Mouse (Mus musculus) kidney, adult 2 months (tissue): Measurements from ENCODE around the gene Scamp3. TPM values are rescaled to one million over a fixed set of nuclear protein-coding genes. Genes with fewer than 3 reads are reported as not detected.

Experiments
- DNase-seq: peaks from one replicate; pipeline ENCODE4 v3.0.0; 2021
- H3K27ac ChIP-seq: fragments of 200-500 bp; 2 replicates; pipeline ENCODE4 v1.5.1; 2012; ENCODE audit warnings: low read depth, low read length, control low read depth, inconsistent platforms; ENCODE audit not compliant: insufficient read depth
- H3K27me3 ChIP-seq: fragments of 200-500 bp; replicated peaks from 2 replicates; pipeline ENCODE4 v1.6.1; 2012; ENCODE audit warnings: mild to moderate bottlenecking, moderate library complexity, low read length, inconsistent platforms; ENCODE audit not compliant: control insufficient read depth, insufficient read depth
- H3K36me3 ChIP-seq: fragments of 200-500 bp; 2 replicates; pipeline ENCODE4 v1.6.1; 2012; ENCODE audit warnings: mild to moderate bottlenecking, moderate library complexity, low read length, inconsistent platforms; ENCODE audit not compliant: control insufficient read depth, insufficient read depth
- H3K4me1 ChIP-seq: fragments of 200-500 bp; 2 replicates; pipeline ENCODE4 v1.6.1; 2011; ENCODE audit warnings: low read length; ENCODE audit not compliant: control insufficient read depth, insufficient read depth
- H3K4me3 ChIP-seq: fragments of 200-500 bp; 2 replicates; pipeline ENCODE4 v1.5.1; 2011; ENCODE audit warnings: mild to moderate bottlenecking, low read depth, low read length, control low read depth; ENCODE audit not compliant: insufficient read depth
- CTCF ChIP-seq: fragments of 200-500 bp; conservative IDR thresholded peaks from 2 replicates; pipeline ENCODE4 v1.5.1; 2011; ENCODE audit warnings: low read depth, mild to moderate bottlenecking, control low read depth, low read length, moderate library complexity, mixed read lengths; ENCODE audit not compliant: insufficient read depth, insufficient read length
- POLR2A ChIP-seq: fragments of 200-500 bp; IDR thresholded peaks from one replicate; pipeline ENCODE4 v1.6.1; 2011; ENCODE audit warnings: low read depth, low read length, control low read depth
- WGBS: fragments of 180-500 bp; shearing (Covaris S2); methylation state at CpG from one replicate; pipeline ENCODE4 v1.1.7; 2018; 5-methylcytosine and 5-hydroxymethylcytosine counted together
- polyA plus RNA-seq: library from polyadenylated mRNA; depleted of rRNA; stranded (reverse); fragments of >200 nt; gene quantifications from 2 replicates; pipeline ENCODE4 v1.2.3, GENCODE M21; 2012

Gene Scamp3
- polyA plus RNA-seq, 1 experiment: 138 TPM

- H3K27me3 ChIP-seq: no peaks in the 10 kb centered on the region
- TF ChIP-seq CTCF: no peak
- no peak for TF ChIP-seq POLR2A
- DNase-seq: no peak
- no peak overlapping the region for H3K27ac ChIP-seq
- H3K36me3 ChIP-seq: no peaks in the 10 kb centered on the region
- H3K4me1 ChIP-seq: no peaks in the 10 kb centered on the region
- H3K4me3 ChIP-seq: no peak overlapping the region
- 56% methylated on average over 23 of the region's 23 CpGs for WGBS
Measured at GRCm38 (mm10) chr3:89187197-89187596, 9.9 kb downstream of the Scamp3 start.

- Histone ChIP-seq H3K4me3 (no peak overlapping the region), H3K36me3 (no peaks in the 10 kb centered on the region), H3K4me1 (no peaks in the 10 kb centered on the region), H3K27ac (no peak overlapping the region), H3K27me3 (no peaks in the 10 kb centered on the region)
- WGBS: 77% methylated on average over 18 of the region's 18 CpGs
- no peak for DNase-seq
- TF ChIP-seq CTCF (no peak), POLR2A (no peak)
Measured at GRCm38 (mm10) chr3:89187690-89188477, 10.6 kb downstream of the Scamp3 start.

DNA sequence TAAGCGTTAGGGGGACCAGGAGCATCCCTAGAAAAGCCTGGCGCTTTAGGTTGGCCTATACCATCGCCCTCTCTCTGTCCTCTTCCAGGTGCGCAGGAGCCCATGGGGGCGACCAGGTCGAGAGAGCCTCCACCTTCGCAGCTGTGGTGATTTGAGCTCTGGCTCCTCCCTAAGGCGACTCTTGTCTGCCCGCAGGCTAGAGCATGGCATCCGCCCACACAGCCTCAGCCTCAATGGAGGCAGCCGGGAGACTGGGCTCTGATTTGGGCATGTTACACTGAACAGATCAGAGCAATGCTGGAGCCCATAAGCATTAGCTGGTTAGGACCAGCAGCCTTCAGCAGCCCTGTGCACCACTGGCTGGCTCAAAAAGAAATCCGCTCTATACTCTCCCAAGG lies 11.2 kb downstream of the Scamp3 start:
- Histone ChIP-seq H3K4me3 (no peak overlapping the region), H3K27ac (no peak overlapping the region), H3K36me3 (no peaks in the 10 kb centered on the region), H3K4me1 (no peaks in the 10 kb centered on the region), H3K27me3 (no peaks in the 10 kb centered on the region)
- TF ChIP-seq POLR2A: no peak
- DNase-seq: no peak
- WGBS: 58% methylated on average over 12 of the region's 12 CpGs

- Histone ChIP-seq H3K27ac (no peak overlapping the region), H3K36me3 (no peaks in the 10 kb centered on the region), H3K27me3 (no peaks in the 10 kb centered on the region), H3K4me3 (no peak overlapping the region), H3K4me1 (no peaks in the 10 kb centered on the region)
- WGBS: 80% methylated on average over 8 of the region's 8 CpGs
- TF ChIP-seq POLR2A (no peak), CTCF (no peak)
- DNase-seq: no peak
Measured at GRCm38 (mm10) chr3:89190436-89190835, 13.2 kb downstream of the Scamp3 start.

DNA sequence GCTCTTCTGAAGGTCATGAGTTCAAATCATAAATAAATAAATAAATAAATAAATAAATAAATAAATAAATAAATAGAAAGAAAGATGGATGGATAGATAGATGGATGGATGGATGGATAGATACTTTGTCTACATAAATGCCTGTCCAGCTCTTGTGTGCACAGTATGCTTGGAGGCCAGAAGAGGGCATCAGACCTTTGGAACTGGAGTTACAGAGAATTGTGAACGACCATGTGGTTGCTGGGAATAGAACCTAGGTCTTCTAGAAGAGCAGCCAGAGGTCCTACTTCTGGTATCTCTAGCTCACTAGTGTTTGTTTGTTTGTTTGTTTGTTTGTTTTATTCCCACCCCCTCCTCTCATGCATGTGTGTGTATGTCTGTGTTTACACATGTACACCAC lies 16.1 kb downstream of the Scamp3 start:
- Histone ChIP-seq H3K4me3 (no peak overlapping the region), H3K36me3 (no peaks in the 10 kb centered on the region), H3K27me3 (no peaks in the 10 kb centered on the region), H3K27ac (no peak overlapping the region), H3K4me1 (peaks cover 4% of the 10 kb centered on the region; the same call in 1 of the 2 replicates)
- TF ChIP-seq CTCF (no peak), POLR2A (no peak)
- 86% methylated on average over 1 of the region's 1 CpGs for WGBS
- DNase-seq: no peak

DNA sequence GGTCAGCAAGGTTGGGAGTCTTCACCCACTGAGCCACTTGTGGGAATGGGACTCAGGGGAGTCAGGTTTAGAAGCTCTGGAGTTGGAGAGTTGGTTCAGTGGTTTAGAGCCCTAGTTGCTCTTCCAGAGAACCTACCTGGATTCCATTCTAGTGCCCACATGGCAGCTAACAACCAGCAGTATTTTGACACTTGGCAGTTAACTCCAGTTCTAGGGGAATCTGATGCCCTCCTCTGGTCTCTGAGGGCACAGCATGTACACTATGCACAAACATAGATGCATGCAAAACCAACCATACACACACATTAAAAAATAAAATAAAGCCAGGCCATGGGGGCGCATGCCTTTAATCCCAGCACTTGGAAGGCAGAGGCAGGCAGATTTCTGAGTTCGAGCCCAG lies 16.6 kb downstream of the Scamp3 start:
- peak; percentile 47 for DNase-seq
- peaks cover 4% of the 10 kb centered on the region; the same call in 1 of the 2 replicates for H3K4me1 ChIP-seq
- peak; percentile 34 for TF ChIP-seq CTCF
- no peak for TF ChIP-seq POLR2A
- H3K4me3 ChIP-seq: no peak overlapping the region
- no peaks in the 10 kb centered on the region for H3K27me3 ChIP-seq
- 89% methylated on average over 2 of the region's 2 CpGs for WGBS
- H3K36me3 ChIP-seq: no peaks in the 10 kb centered on the region
- H3K27ac ChIP-seq: no peak overlapping the region

- Histone ChIP-seq H3K27ac (peak overlapping the region; percentile 78), H3K36me3 (no peaks in the 10 kb centered on the region), H3K4me3 (peak overlapping the region; percentile 62), H3K4me1 (peaks cover 4% of the 10 kb centered on the region; the same call in 1 of the 2 replicates), H3K27me3 (no peaks in the 10 kb centered on the region)
- 5% methylated on average over 33 of the region's 33 CpGs for WGBS
- TF ChIP-seq CTCF (peak; percentile 61), POLR2A (peak; percentile 37)
- peak; percentile 93 for DNase-seq
Measured at GRCm38 (mm10) chr3:89195979-89196877, 19.0 kb downstream of the Scamp3 start.
